Mouse (Mus musculus) c-Kit-negative CD71-positive TER-119-positive erythroid progenitor cells, embryonic 14.5 days (primary cell): Measurements from ENCODE around the gene Ces1b.

Experiments used
- DNase-seq: peaks from one replicate; pipeline ENCODE4 v3.0.0-alpha.2; 2013; ENCODE audit warnings: low read depth, low spot score

The Ces1b gene

GRCm38 (mm10) chr8:93010286-93010685, 69.5 kb downstream of the Ces1b start:
- no peak for DNase-seq
